Mouse (Mus musculus): Measurements from ENCODE around the gene Khdc4. TPM values are rescaled to one million over a fixed set of nuclear protein-coding genes. Genes with fewer than 3 reads are reported as not detected.
"Not testable (repeated sequence)": the region's sequence is repeated elsewhere in the genome, so short reads cannot be mapped to it uniquely, and the experiment has no call there.

The Khdc4 gene
- polyA plus RNA-seq, 1 experiment from 2014 or later = 103 TPM

- H3K4me2 ChIP-seq (replicated peaks; ENCODE audit: low read depth, low read length) = no peak overlapping the region
- no peak overlapping the region for H3K9ac ChIP-seq (ENCODE audit: low read depth, low read length)
- 95% methylated on average over 4 of the region's 4 CpGs for WGBS
- H3K4me3 ChIP-seq (ENCODE audit: low read length) = no peak overlapping the region
- ATAC-seq (ENCODE audit: low FRiP score, low TSS enrichment) = no peak
- H3K36me3 ChIP-seq (ENCODE audit: control insufficient read depth, insufficient read depth, low read length) = peaks cover 54% of the 10 kb centered on the region
- H3K27me3 ChIP-seq (ENCODE audit: control insufficient read depth, insufficient read depth, low read length) = no peaks in the 10 kb centered on the region
- peaks cover 6% of the 10 kb centered on the region for H3K4me1 ChIP-seq (ENCODE audit: control insufficient read depth, insufficient read depth, low read length)
- H3K9me3 ChIP-seq (ENCODE audit: control insufficient read depth, low read length) = no peaks in the 10 kb centered on the region
- no peak overlapping the region for H3K27ac ChIP-seq (ENCODE audit: low read depth, low read length)
Measured at GRCm38 (mm10) chr3:88713709-88714108, 28.1 kb downstream of the Khdc4 start.

- Histone ChIP-seq H3K36me3 (ENCODE audit: control insufficient read depth, insufficient read depth, low read length) (peaks cover 50% of the 10 kb centered on the region), H3K4me2 (replicated peaks; ENCODE audit: low read depth, low read length) (no peak overlapping the region), H3K4me1 (ENCODE audit: control insufficient read depth, insufficient read depth, low read length) (peaks cover 6% of the 10 kb centered on the region), H3K9ac (ENCODE audit: low read depth, low read length) (no peak overlapping the region), H3K27me3 (ENCODE audit: control insufficient read depth, insufficient read depth, low read length) (no peaks in the 10 kb centered on the region), H3K27ac (ENCODE audit: low read depth, low read length) (no peak overlapping the region), H3K4me3 (ENCODE audit: low read length) (no peak overlapping the region), H3K9me3 (ENCODE audit: control insufficient read depth, low read length) (no peaks in the 10 kb centered on the region)
- 77% methylated on average over 2 of the region's 2 CpGs for WGBS
- no peak for ATAC-seq (ENCODE audit: low FRiP score, low TSS enrichment)
Measured at GRCm38 (mm10) chr3:88714725-88715124, 29.1 kb downstream of the Khdc4 start.

GRCm38 (mm10) chr3:88715716-88716115, 30.1 kb downstream of the Khdc4 start:
- not testable (repeated sequence) for H3K4me1 ChIP-seq (ENCODE audit: control insufficient read depth, insufficient read depth, low read length); ATAC-seq (ENCODE audit: low FRiP score, low TSS enrichment)

GRCm38 (mm10) chr3:88716399-88717197, 31.0 kb downstream of the Khdc4 start, which contains the start of gene Rit1:
Gene Rit1, plus strand, starts transcription at chr3:88716838.
- 2% methylated on average over 27 of the region's 27 CpGs for WGBS
- Histone ChIP-seq H3K27ac (ENCODE audit: low read depth, low read length) (peak within 1 kb of the TSS; percentile 48), H3K4me3 (ENCODE audit: low read length) (peak within 1 kb of the TSS; percentile 71), H3K9me3 (ENCODE audit: control insufficient read depth, low read length) (no peaks in the 10 kb centered on the region), H3K27me3 (ENCODE audit: control insufficient read depth, insufficient read depth, low read length) (no peaks in the 10 kb centered on the region), H3K9ac (ENCODE audit: low read depth, low read length) (peak within 1 kb of the TSS; percentile 71), H3K4me2 (replicated peaks; ENCODE audit: low read depth, low read length) (peak within 1 kb of the TSS; percentile 84), H3K4me1 (ENCODE audit: control insufficient read depth, insufficient read depth, low read length) (peaks cover 6% of the 10 kb centered on the region), H3K36me3 (ENCODE audit: control insufficient read depth, insufficient read depth, low read length) (peaks cover 44% of the 10 kb centered on the region)
- ATAC-seq (ENCODE audit: low FRiP score, low TSS enrichment) = peak; percentile 94

More at GRCm38 (mm10) chr3:88715716-88716115, 30.1 kb downstream of the Khdc4 start:
- H3K4me3 ChIP-seq (ENCODE audit: low read length); H3K27me3 ChIP-seq (ENCODE audit: control insufficient read depth, insufficient read depth, low read length); H3K9me3 ChIP-seq (ENCODE audit: control insufficient read depth, low read length); H3K4me2 ChIP-seq (replicated peaks; ENCODE audit: low read depth, low read length); H3K27ac ChIP-seq (ENCODE audit: low read depth, low read length); H3K9ac ChIP-seq (ENCODE audit: low read depth, low read length): not testable (repeated sequence)
- peaks cover 48% of the 10 kb centered on the region for H3K36me3 ChIP-seq (ENCODE audit: control insufficient read depth, insufficient read depth, low read length)
- 93% methylated on average over 5 of the region's 5 CpGs for WGBS

GRCm38 (mm10) chr3:88717198-88717798, 31.7 kb downstream of the Khdc4 start:
- H3K36me3 ChIP-seq (ENCODE audit: control insufficient read depth, insufficient read depth, low read length) = peaks cover 37% of the 10 kb centered on the region
- H3K27me3 ChIP-seq (ENCODE audit: control insufficient read depth, insufficient read depth, low read length) = no peaks in the 10 kb centered on the region
- no peaks in the 10 kb centered on the region for H3K9me3 ChIP-seq (ENCODE audit: control insufficient read depth, low read length)
- H3K4me1 ChIP-seq (ENCODE audit: control insufficient read depth, insufficient read depth, low read length) = peaks cover 6% of the 10 kb centered on the region
- peak overlapping the region; percentile 84 for H3K4me2 ChIP-seq (replicated peaks; ENCODE audit: low read depth, low read length)
- H3K4me3 ChIP-seq (ENCODE audit: low read length) = peak overlapping the region; percentile 71
- peak; percentile 51; the same call in 1 of the 2 replicates for ATAC-seq (ENCODE audit: low FRiP score, low TSS enrichment)
- WGBS = 6% methylated on average over 9 of the region's 9 CpGs
- H3K9ac ChIP-seq (ENCODE audit: low read depth, low read length) = peak overlapping the region; percentile 71
- peak overlapping the region; percentile 48 for H3K27ac ChIP-seq (ENCODE audit: low read depth, low read length)

GRCm38 (mm10) chr3:88717831-88718230, 32.2 kb downstream of the Khdc4 start:
- Histone ChIP-seq H3K4me1 (ENCODE audit: control insufficient read depth, insufficient read depth, low read length) (peaks cover 6% of the 10 kb centered on the region), H3K27ac (ENCODE audit: low read depth, low read length) (no peak overlapping the region), H3K4me2 (replicated peaks; ENCODE audit: low read depth, low read length) (peak overlapping the region; percentile 84), H3K9me3 (ENCODE audit: control insufficient read depth, low read length) (no peaks in the 10 kb centered on the region), H3K4me3 (ENCODE audit: low read length) (peak overlapping the region; percentile 71), H3K9ac (ENCODE audit: low read depth, low read length) (peak overlapping the region; percentile 31; the same call in 1 of the 2 replicates), H3K27me3 (ENCODE audit: control insufficient read depth, insufficient read depth, low read length) (no peaks in the 10 kb centered on the region), H3K36me3 (ENCODE audit: control insufficient read depth, insufficient read depth, low read length) (peaks cover 32% of the 10 kb centered on the region)
- WGBS = 51% methylated on average over 1 of the region's 1 CpGs
- no peak for ATAC-seq (ENCODE audit: low FRiP score, low TSS enrichment)

- Histone ChIP-seq H3K4me2 (replicated peaks; ENCODE audit: low read depth, low read length) (no peak overlapping the region), H3K27me3 (ENCODE audit: control insufficient read depth, insufficient read depth, low read length) (no peaks in the 10 kb centered on the region), H3K4me1 (ENCODE audit: control insufficient read depth, insufficient read depth, low read length) (peaks cover 6% of the 10 kb centered on the region), H3K9ac (ENCODE audit: low read depth, low read length) (no peak overlapping the region), H3K27ac (ENCODE audit: low read depth, low read length) (no peak overlapping the region), H3K36me3 (ENCODE audit: control insufficient read depth, insufficient read depth, low read length) (peaks cover 22% of the 10 kb centered on the region; the same call in 1 of the 2 replicates), H3K4me3 (ENCODE audit: low read length) (no peak overlapping the region), H3K9me3 (ENCODE audit: control insufficient read depth, low read length) (peaks cover 4% of the 10 kb centered on the region; the same call in 1 of the 2 replicates)
- no peak for ATAC-seq (ENCODE audit: low FRiP score, low TSS enrichment)
- 62% methylated on average over 2 of the region's 2 CpGs for WGBS
Measured at GRCm38 (mm10) chr3:88719098-88719497, 33.5 kb downstream of the Khdc4 start.

- WGBS = 57% methylated on average over 2 of the region's 2 CpGs
Measured at GRCm38 (mm10) chr3:88736556-88736955, 51.0 kb downstream of the Khdc4 start.

GRCm38 (mm10) chr3:88738641-88739040, 53.0 kb downstream of the Khdc4 start:
- Histone ChIP-seq H3K27ac (ENCODE audit: low read depth, low read length) (no peak overlapping the region), H3K4me1 (ENCODE audit: control insufficient read depth, insufficient read depth, low read length) (no peaks in the 10 kb centered on the region), H3K9me3 (ENCODE audit: control insufficient read depth, low read length) (0 out of 2 replicates have a peak, but pooled peaks cover 4% of the 10 kb centered on the region), H3K27me3 (ENCODE audit: control insufficient read depth, insufficient read depth, low read length) (no peaks in the 10 kb centered on the region), H3K9ac (ENCODE audit: low read depth, low read length) (no peak overlapping the region), H3K4me2 (replicated peaks; ENCODE audit: low read depth, low read length) (no peak overlapping the region), H3K4me3 (ENCODE audit: low read length) (no peak overlapping the region), H3K36me3 (ENCODE audit: control insufficient read depth, insufficient read depth, low read length) (no peaks in the 10 kb centered on the region)
- ATAC-seq (ENCODE audit: low FRiP score, low TSS enrichment) = no peak
- WGBS = 57% methylated on average over 3 of the region's 3 CpGs

More at GRCm38 (mm10) chr3:88736556-88736955, 51.0 kb downstream of the Khdc4 start:
- no peaks in the 10 kb centered on the region for H3K27me3 ChIP-seq (ENCODE audit: control insufficient read depth, insufficient read depth, low read length)
- 0 out of 2 replicates have a peak, but pooled peaks cover under 1% of the 10 kb centered on the region for H3K9me3 ChIP-seq (ENCODE audit: control insufficient read depth, low read length)
- H3K4me2 ChIP-seq (replicated peaks; ENCODE audit: low read depth, low read length) = no peak overlapping the region
- H3K9ac ChIP-seq (ENCODE audit: low read depth, low read length) = no peak overlapping the region
- H3K4me1 ChIP-seq (ENCODE audit: control insufficient read depth, insufficient read depth, low read length) = no peaks in the 10 kb centered on the region
- no peak overlapping the region for H3K4me3 ChIP-seq (ENCODE audit: low read length)
- ATAC-seq (ENCODE audit: low FRiP score, low TSS enrichment) = no peak
- no peaks in the 10 kb centered on the region for H3K36me3 ChIP-seq (ENCODE audit: control insufficient read depth, insufficient read depth, low read length)
- H3K27ac ChIP-seq (ENCODE audit: low read depth, low read length) = no peak overlapping the region
